Mouse (Mus musculus) monocyte, adult 59 days (primary cell): ENCODE data around the gene Rsph14. TPM values are rescaled to one million over a fixed set of nuclear protein-coding genes. Genes with fewer than 3 reads are reported as not detected.

Source experiments
- total RNA-seq, 2 experiments: library from RNA; stranded (reverse); gene quantifications; one replicate each; pipeline ENCODE4 v1.2.4; 2023

The Rsph14 gene
- not detected for total RNA-seq

GRCm38 (mm10) chr10:75032395-75032794 lies at the start of gene Rsph14:
TSS of gene Rsph14 (minus strand) at chr10:75032586.

DNA sequence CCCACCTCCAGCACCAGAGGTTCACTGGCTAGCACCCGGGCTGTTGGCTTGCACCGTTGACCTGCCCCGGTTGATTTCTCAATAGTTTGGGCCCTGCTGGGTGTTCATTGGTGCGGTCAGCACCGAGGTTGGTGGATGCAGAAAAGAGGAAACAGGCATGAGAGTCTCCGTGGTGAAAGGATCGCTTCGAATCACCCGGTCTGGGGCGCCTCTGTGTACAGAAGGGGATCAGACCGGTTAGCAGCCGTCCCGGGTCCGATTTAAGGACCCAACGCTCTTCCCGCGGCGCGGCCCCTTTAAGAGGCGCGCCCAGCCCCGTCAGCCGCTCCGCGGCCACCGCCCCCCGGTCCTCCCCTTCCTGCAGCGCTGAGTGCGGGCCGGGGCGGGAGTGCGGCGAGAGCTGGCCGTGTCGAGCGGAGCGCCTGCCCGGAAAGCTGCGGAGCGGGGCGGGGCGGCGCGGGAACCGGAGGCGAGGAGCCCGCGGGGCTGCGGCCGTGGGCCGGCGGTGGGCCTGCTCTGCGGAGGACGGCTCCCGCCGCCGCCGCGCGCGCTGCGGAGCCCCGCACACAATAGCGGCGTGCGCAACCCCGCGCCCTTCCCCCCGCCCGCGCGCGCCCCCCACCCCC lies 27.9 kb upstream of the Rsph14 start, which contains the start of gene Bcr:
Gene Bcr, plus strand, starts transcription at position 376 of the 626 bp plus-strand sequence.

DNA sequence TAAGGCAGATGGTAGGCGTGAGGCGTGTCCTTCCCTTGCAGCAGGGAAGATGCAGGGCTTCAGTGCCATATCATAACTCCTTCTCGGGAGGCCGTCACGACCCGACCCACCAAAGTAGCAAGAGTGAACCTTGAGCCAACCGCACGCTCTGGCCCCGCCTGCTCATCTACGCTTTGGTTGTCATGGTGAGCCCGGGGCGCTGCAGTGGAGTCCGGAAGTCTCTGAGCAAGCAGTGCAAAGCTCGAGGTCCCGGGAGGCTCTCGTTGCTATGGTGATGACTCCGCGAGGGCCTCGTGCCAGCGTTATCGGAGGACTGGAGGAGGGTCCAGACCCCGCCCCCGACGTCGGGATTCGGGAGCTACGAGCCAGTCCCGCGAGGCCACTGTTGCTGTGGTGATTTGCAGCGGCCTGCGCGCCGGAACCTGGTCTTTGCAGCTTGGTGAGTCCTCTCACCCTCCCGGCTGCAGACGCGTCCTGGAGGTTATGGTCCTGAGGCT lies 4.5 kb upstream of the Rsph14 start, which contains the start of gene Rab36:
Gene Rab36, plus strand, starts transcription at position 176 of the 497 bp plus-strand sequence.

DNA sequence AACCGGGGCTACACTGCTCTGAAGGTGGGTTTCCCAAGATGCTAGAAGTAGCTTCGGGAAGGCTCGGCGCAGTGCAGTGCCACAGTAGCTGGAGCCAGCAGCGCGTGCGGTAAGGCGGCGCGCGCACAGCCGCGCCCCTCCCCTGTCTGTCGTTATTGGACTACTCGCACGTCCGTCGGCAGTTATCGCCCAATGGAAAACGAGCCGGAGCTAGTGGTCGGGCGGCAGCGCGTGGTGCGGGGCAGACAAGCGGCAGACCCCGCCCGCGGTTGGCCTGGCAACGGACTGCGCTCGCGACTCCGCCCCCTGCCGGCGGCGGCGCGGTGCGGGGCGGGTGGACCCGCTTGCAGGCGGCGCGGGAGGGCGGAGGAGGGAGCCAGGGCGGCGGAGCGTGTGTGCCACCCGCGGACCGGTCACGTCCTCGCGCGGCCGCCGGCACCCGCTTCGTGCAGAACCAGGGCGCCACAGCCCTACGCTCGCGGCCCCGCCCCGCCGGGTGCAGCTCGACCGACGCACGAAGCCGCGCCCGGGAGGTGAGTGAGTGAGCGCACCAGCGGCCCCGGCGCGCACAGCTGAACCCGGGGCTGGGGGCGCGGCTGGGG lies 65.4 kb downstream of the Rsph14 start, which contains the start of gene Gnaz:
Gene Gnaz, plus strand, starts transcription at position 328 of the 602 bp plus-strand sequence.

Other genes starting within 250 kb of the Rsph14 start
- gene Gnaz, start 65.4 kb downstream of the Rsph14 start, total RNA-seq, result under 1 TPM; 0.45 to 0.67 TPM
- 10 to 100 TPM; 12.2 to 12.5 TPM for gene Rab36, start 4.5 kb upstream of the Rsph14 start, total RNA-seq
- 10 to 100 TPM; 21.2 to 24.1 TPM for gene Bcr, start 28.0 kb upstream of the Rsph14 start, total RNA-seq
- 10 to 100 TPM; 55.3 to 58.7 TPM for gene Specc1l, start 179.5 kb upstream of the Rsph14 start, total RNA-seq